Mouse (Mus musculus): Measurements from ENCODE around the gene Ttll5. TPM values are rescaled to one million over a fixed set of nuclear protein-coding genes. Genes with fewer than 3 reads are reported as not detected.

The Ttll5 gene
- polyA plus RNA-seq, 1 experiment = 230 TPM

DNA sequence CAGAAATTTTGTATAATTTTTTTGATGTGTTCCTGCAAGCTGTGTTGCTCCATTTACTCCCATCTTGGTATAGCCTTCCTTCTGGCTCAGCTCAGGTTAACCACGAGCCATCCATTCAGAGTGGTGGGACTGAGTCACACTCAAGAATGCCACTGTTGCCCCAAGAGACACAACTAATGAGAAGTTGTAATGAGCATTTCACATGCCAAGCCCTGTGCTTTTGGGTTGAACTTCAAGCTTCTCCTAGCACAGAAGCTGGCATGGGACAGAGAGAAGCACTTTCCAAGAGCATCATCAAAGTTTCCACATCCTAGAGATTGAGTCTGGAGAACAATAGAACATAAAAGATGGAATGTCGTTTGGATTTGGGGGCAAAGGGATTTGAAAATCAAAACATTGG is 190.7 kb downstream of the Ttll5 start:
- H3K36me3 ChIP-seq (ENCODE audit: control insufficient read depth, insufficient read depth, low read length) = no peaks in the 10 kb centered on the region; the same call in 1 of the 2 replicates
- no peak overlapping the region for H3K4me3 ChIP-seq (ENCODE audit: control insufficient read depth, low read depth, low read length)
- H3K27me3 ChIP-seq (ENCODE audit: control insufficient read depth, insufficient read depth, low read length) = no peaks in the 10 kb centered on the region
- no peaks in the 10 kb centered on the region for H3K4me1 ChIP-seq (ENCODE audit: control insufficient read depth, insufficient read depth, low read length)
- H3K27ac ChIP-seq (ENCODE audit: control insufficient read depth, insufficient read depth, low read depth, low read length) = no peak overlapping the region
- TF ChIP-seq POLR2A (IDR thresholded peaks at IDR 0.05; ENCODE audit: control insufficient read depth, low read depth, low read length) = no peak
- TF ChIP-seq CTCF (IDR thresholded peaks at IDR 0.05; ENCODE audit: control insufficient read depth, insufficient read depth, insufficient replicate concordance, low read depth, low read length) = no peak

DNA sequence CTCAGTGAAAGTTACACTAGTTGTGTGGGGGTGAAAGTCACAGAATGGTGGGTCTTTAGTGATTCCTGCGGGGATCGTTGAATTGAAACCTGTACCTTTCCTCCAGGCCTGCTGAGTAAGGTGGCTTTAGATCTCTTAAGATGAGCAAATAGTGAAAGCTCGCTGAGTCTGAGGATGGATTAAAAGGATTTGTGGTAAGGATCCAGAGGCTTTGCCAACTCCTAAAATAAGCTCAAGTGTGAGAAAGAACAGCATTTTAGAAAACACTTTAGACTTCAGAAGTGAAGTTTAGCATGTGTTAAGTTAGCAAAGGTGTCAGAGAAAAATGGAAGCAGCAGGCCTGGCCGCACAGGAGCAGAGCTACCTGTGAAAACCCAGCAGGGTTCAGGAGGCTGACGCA is 192.9 kb downstream of the Ttll5 start:
- no peaks in the 10 kb centered on the region for H3K27me3 ChIP-seq (ENCODE audit: control insufficient read depth, insufficient read depth, low read length)
- TF ChIP-seq POLR2A (IDR thresholded peaks at IDR 0.05; ENCODE audit: control insufficient read depth, low read depth, low read length) = no peak
- TF ChIP-seq CTCF (IDR thresholded peaks at IDR 0.05; ENCODE audit: control insufficient read depth, insufficient read depth, insufficient replicate concordance, low read depth, low read length) = no peak
- no peaks in the 10 kb centered on the region for H3K4me1 ChIP-seq (ENCODE audit: control insufficient read depth, insufficient read depth, low read length)
- H3K36me3 ChIP-seq (ENCODE audit: control insufficient read depth, insufficient read depth, low read length) = no peaks in the 10 kb centered on the region; the same call in 1 of the 2 replicates
- no peak overlapping the region for H3K4me3 ChIP-seq (ENCODE audit: control insufficient read depth, low read depth, low read length)
- no peak overlapping the region for H3K27ac ChIP-seq (ENCODE audit: control insufficient read depth, insufficient read depth, low read depth, low read length)

- no peak overlapping the region for H3K4me3 ChIP-seq (ENCODE audit: control insufficient read depth, low read depth, low read length)
- H3K27ac ChIP-seq (ENCODE audit: control insufficient read depth, insufficient read depth, low read depth, low read length) = no peak overlapping the region
- H3K27me3 ChIP-seq (ENCODE audit: control insufficient read depth, insufficient read depth, low read length) = no peaks in the 10 kb centered on the region
- H3K36me3 ChIP-seq (ENCODE audit: control insufficient read depth, insufficient read depth, low read length) = no peaks in the 10 kb centered on the region
- TF ChIP-seq POLR2A (IDR thresholded peaks at IDR 0.05; ENCODE audit: control insufficient read depth, low read depth, low read length) (no peak), CTCF (IDR thresholded peaks at IDR 0.05; ENCODE audit: control insufficient read depth, insufficient read depth, insufficient replicate concordance, low read depth, low read length) (no peak)
- no peaks in the 10 kb centered on the region for H3K4me1 ChIP-seq (ENCODE audit: control insufficient read depth, insufficient read depth, low read length)
These were observed 197.1 kb downstream of the Ttll5 start for GRCm38 (mm10) chr12:86021583-86021982.

GRCm38 (mm10) chr12:86022282-86022984 is 198.0 kb downstream of the Ttll5 start:
- Histone ChIP-seq H3K36me3 (ENCODE audit: control insufficient read depth, insufficient read depth, low read length) (no peaks in the 10 kb centered on the region), H3K4me1 (ENCODE audit: control insufficient read depth, insufficient read depth, low read length) (no peaks in the 10 kb centered on the region), H3K27me3 (ENCODE audit: control insufficient read depth, insufficient read depth, low read length) (no peaks in the 10 kb centered on the region), H3K4me3 (ENCODE audit: control insufficient read depth, low read depth, low read length) (no peak overlapping the region), H3K27ac (ENCODE audit: control insufficient read depth, insufficient read depth, low read depth, low read length) (no peak overlapping the region)
- TF ChIP-seq CTCF (IDR thresholded peaks at IDR 0.05; ENCODE audit: control insufficient read depth, insufficient read depth, insufficient replicate concordance, low read depth, low read length) = no peak
- no peak for TF ChIP-seq POLR2A (IDR thresholded peaks at IDR 0.05; ENCODE audit: control insufficient read depth, low read depth, low read length)

DNA sequence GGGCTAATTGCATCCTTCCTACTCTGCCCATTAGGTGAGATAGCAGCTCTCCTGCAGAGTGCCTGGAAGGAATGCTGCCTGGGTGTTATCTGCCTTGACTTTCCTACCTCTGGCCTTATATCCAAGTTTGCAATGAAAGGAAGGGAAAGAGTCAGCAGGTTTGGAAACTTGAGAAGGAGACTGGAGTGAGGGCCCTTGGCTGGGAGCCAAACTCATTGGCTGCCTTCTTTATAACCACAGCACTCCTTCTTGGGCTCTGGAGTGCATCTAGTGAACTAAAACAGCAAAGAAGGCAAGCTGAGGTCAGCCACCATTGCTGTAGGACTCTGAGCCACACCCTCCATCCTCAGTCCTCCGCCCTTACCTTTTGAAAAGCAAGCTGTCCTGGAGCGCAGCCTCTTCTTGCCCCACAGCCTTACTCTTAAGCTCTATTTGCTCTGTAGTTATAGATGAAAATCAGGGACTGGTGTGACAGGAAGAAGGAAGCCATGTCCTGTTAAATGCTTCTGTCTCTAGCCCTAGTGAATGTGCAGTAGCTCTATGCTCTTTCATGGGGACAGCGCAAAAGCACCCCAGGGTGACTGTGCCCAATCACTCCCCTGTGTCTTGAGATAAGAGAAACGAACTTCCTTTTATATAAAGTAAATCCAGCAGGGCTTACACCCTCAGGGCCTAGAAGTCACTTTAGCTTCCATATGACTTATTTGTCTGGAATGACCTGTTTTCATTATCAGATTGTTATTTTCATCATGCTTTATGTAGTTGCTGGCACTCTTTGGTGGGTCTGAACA is 198.8 kb downstream of the Ttll5 start:
- Histone ChIP-seq H3K4me1 (ENCODE audit: control insufficient read depth, insufficient read depth, low read length) (no peaks in the 10 kb centered on the region), H3K36me3 (ENCODE audit: control insufficient read depth, insufficient read depth, low read length) (no peaks in the 10 kb centered on the region), H3K4me3 (ENCODE audit: control insufficient read depth, low read depth, low read length) (no peak overlapping the region), H3K27me3 (ENCODE audit: control insufficient read depth, insufficient read depth, low read length) (no peaks in the 10 kb centered on the region), H3K27ac (ENCODE audit: control insufficient read depth, insufficient read depth, low read depth, low read length) (no peak overlapping the region)
- TF ChIP-seq CTCF (IDR thresholded peaks at IDR 0.05; ENCODE audit: control insufficient read depth, insufficient read depth, insufficient replicate concordance, low read depth, low read length) = no peak
- no peak for TF ChIP-seq POLR2A (IDR thresholded peaks at IDR 0.05; ENCODE audit: control insufficient read depth, low read depth, low read length)

DNA sequence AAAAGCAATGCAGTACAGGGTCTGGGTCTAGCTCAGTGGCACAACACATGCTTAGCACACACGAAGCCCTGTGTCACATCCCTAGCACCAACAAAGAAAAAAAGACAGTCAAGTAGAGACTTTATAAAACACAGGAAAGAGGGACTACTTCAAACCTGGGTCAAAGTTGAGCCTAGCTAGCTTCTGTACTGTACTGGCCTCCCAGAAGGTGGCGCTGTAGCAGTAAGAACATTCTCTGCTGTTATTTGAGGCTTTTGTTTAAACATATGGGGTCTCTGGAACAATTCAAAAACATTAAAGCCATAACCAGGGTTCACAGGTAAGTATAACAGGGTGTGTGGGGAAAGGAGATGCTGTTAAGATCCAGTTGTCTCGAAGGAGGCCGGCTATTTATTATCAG is 200.0 kb downstream of the Ttll5 start:
- no peaks in the 10 kb centered on the region for H3K27me3 ChIP-seq (ENCODE audit: control insufficient read depth, insufficient read depth, low read length)
- no peak overlapping the region for H3K27ac ChIP-seq (ENCODE audit: control insufficient read depth, insufficient read depth, low read depth, low read length)
- H3K4me3 ChIP-seq (ENCODE audit: control insufficient read depth, low read depth, low read length) = no peak overlapping the region
- H3K4me1 ChIP-seq (ENCODE audit: control insufficient read depth, insufficient read depth, low read length) = no peaks in the 10 kb centered on the region
- no peak for TF ChIP-seq CTCF (IDR thresholded peaks at IDR 0.05; ENCODE audit: control insufficient read depth, insufficient read depth, insufficient replicate concordance, low read depth, low read length)
- TF ChIP-seq POLR2A (IDR thresholded peaks at IDR 0.05; ENCODE audit: control insufficient read depth, low read depth, low read length) = no peak
- no peaks in the 10 kb centered on the region for H3K36me3 ChIP-seq (ENCODE audit: control insufficient read depth, insufficient read depth, low read length)

DNA sequence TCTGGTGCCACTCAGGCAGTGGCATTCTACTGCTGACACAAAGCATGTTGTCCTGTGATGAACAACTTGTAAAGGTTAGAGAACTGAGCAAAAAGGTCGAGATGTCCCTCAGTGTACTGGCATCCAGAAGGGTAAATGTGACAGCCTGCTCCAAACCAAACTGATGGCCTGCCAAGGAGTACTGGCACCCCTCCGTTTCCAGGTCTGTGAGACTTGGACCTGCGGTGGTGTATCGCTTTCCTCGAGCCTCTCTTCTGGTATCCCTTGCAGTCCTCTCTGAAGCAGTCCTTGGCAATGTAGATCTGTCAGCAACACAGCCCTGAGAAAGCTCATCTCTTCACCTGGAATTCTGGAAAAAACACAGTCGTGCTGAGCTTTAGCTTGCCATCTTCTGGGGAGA is 201.0 kb downstream of the Ttll5 start:
- Histone ChIP-seq H3K27ac (ENCODE audit: control insufficient read depth, insufficient read depth, low read depth, low read length) (no peak overlapping the region), H3K36me3 (ENCODE audit: control insufficient read depth, insufficient read depth, low read length) (no peaks in the 10 kb centered on the region), H3K4me1 (ENCODE audit: control insufficient read depth, insufficient read depth, low read length) (no peaks in the 10 kb centered on the region), H3K27me3 (ENCODE audit: control insufficient read depth, insufficient read depth, low read length) (no peaks in the 10 kb centered on the region), H3K4me3 (ENCODE audit: control insufficient read depth, low read depth, low read length) (no peak overlapping the region)
- TF ChIP-seq POLR2A (IDR thresholded peaks at IDR 0.05; ENCODE audit: control insufficient read depth, low read depth, low read length) (no peak), CTCF (IDR thresholded peaks at IDR 0.05; ENCODE audit: control insufficient read depth, insufficient read depth, insufficient replicate concordance, low read depth, low read length) (no peak)
